Mouse (Mus musculus): Measurements from ENCODE around the gene Tmem164. TPM values are rescaled to one million over a fixed set of nuclear protein-coding genes. Genes with fewer than 3 reads are reported as not detected.

Gene Tmem164
- polyA plus RNA-seq, 1 experiment = 30.2 TPM

DNA sequence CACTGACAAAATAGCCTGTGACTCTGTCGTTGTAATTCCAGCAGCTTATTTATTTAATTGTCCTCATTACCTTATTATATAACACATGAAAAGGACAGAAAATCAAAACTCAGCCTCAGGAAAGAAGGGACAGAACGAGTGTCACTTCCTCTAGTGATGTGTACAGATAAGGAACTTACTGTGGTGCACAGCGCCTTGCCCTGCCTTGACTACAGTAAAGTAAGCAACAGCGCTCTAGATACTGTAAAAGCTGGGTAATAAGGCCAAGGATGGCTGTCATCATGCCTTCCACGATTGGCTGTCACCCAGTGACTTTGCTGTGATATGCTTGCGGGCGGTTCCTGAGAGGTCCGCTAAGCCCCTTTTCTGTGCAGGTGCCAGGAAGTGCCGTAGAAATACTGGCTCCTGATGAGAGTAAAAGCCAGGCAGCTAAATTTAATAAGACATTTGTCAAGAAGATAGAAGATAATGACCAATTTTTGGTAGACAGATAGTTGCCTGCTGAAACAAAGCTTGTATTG is 36.8 kb downstream of the Tmem164 start:
- TF ChIP-seq CTCF (IDR thresholded peaks at IDR 0.05; ENCODE audit: control insufficient read depth, insufficient read depth, low read length) (no peak), POLR2A (IDR thresholded peaks at IDR 0.05; ENCODE audit: borderline replicate concordance, control insufficient read depth, low read depth, low read length) (no peak)
- H3K4me3 ChIP-seq (replicated peaks; ENCODE audit: control insufficient read depth, low read depth, low read length) = no peak overlapping the region
- 64% methylated on average over 9 of the region's 9 CpGs for WGBS
- H3K4me1 ChIP-seq (ENCODE audit: control insufficient read depth, insufficient read depth, low read length) = no peaks in the 10 kb centered on the region; the same call in 1 of the 2 replicates
- no peak overlapping the region for H3K27ac ChIP-seq (ENCODE audit: control insufficient read depth, insufficient read depth, low read depth, low read length, poor library complexity)

- TF ChIP-seq POLR2A (IDR thresholded peaks at IDR 0.05; ENCODE audit: borderline replicate concordance, control insufficient read depth, low read depth, low read length) = no peak
- TF ChIP-seq CTCF (IDR thresholded peaks at IDR 0.05; ENCODE audit: control insufficient read depth, insufficient read depth, low read length) = no peak
- no peak overlapping the region for H3K27ac ChIP-seq (ENCODE audit: control insufficient read depth, insufficient read depth, low read depth, low read length, poor library complexity)
- no peak overlapping the region for H3K4me3 ChIP-seq (replicated peaks; ENCODE audit: control insufficient read depth, low read depth, low read length)
- H3K4me1 ChIP-seq (ENCODE audit: control insufficient read depth, insufficient read depth, low read length) = no peaks in the 10 kb centered on the region; the same call in 1 of the 2 replicates
- WGBS = 59% methylated on average over 4 of the region's 4 CpGs
Measured at GRCm38 (mm10) chrX:142718759-142719158, 37.6 kb downstream of the Tmem164 start.

- H3K27ac ChIP-seq (ENCODE audit: control insufficient read depth, insufficient read depth, low read depth, low read length, poor library complexity) = no peak overlapping the region
- H3K4me3 ChIP-seq (replicated peaks; ENCODE audit: control insufficient read depth, low read depth, low read length) = no peak overlapping the region
- no peaks in the 10 kb centered on the region; the same call in 1 of the 2 replicates for H3K4me1 ChIP-seq (ENCODE audit: control insufficient read depth, insufficient read depth, low read length)
- TF ChIP-seq CTCF (IDR thresholded peaks at IDR 0.05; ENCODE audit: control insufficient read depth, insufficient read depth, low read length) = no peak
- TF ChIP-seq POLR2A (IDR thresholded peaks at IDR 0.05; ENCODE audit: borderline replicate concordance, control insufficient read depth, low read depth, low read length) = no peak
- 85% methylated on average over 3 of the region's 3 CpGs for WGBS
Measured at GRCm38 (mm10) chrX:142721897-142722296, 40.7 kb downstream of the Tmem164 start.

- Histone ChIP-seq H3K4me3 (replicated peaks; ENCODE audit: control insufficient read depth, low read depth, low read length) (no peak overlapping the region), H3K27ac (ENCODE audit: control insufficient read depth, insufficient read depth, low read depth, low read length, poor library complexity) (no peak overlapping the region), H3K4me1 (ENCODE audit: control insufficient read depth, insufficient read depth, low read length) (no peaks in the 10 kb centered on the region; the same call in 1 of the 2 replicates)
- WGBS = 83% methylated on average over 2 of the region's 2 CpGs
- TF ChIP-seq CTCF (IDR thresholded peaks at IDR 0.05; ENCODE audit: control insufficient read depth, insufficient read depth, low read length) (no peak), POLR2A (IDR thresholded peaks at IDR 0.05; ENCODE audit: borderline replicate concordance, control insufficient read depth, low read depth, low read length) (no peak)
Measured at GRCm38 (mm10) chrX:142724203-142724602, 43.0 kb downstream of the Tmem164 start.

DNA sequence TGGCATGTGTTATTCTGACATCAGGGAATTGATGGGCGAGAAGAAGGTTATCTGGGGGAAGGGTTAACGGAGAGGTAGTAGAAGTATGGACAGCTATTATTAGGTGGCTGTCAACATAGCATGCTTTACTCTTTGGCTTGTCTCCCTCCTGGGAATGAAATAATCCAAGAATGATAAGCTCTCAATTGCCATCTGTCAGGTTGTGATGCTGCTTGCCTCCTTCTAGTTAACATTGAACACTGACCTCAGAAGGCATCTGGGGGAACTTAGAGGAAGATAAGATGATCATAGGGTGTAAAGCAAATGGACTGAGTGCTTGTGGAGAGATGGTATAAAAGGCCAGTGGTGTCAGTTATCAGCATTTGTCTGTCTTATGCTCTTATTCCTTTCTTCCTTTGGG is 44.4 kb downstream of the Tmem164 start:
- TF ChIP-seq CTCF (IDR thresholded peaks at IDR 0.05; ENCODE audit: control insufficient read depth, insufficient read depth, low read length) = no peak
- TF ChIP-seq POLR2A (IDR thresholded peaks at IDR 0.05; ENCODE audit: borderline replicate concordance, control insufficient read depth, low read depth, low read length) = no peak
- Histone ChIP-seq H3K4me1 (ENCODE audit: control insufficient read depth, insufficient read depth, low read length) (no peaks in the 10 kb centered on the region; the same call in 1 of the 2 replicates), H3K27ac (ENCODE audit: control insufficient read depth, insufficient read depth, low read depth, low read length, poor library complexity) (no peak overlapping the region), H3K4me3 (replicated peaks; ENCODE audit: control insufficient read depth, low read depth, low read length) (no peak overlapping the region)
- 50% methylated on average over 2 of the region's 2 CpGs for WGBS

- Histone ChIP-seq H3K27ac (ENCODE audit: control insufficient read depth, insufficient read depth, low read depth, low read length, poor library complexity) (no peak overlapping the region), H3K4me3 (replicated peaks; ENCODE audit: control insufficient read depth, low read depth, low read length) (no peak overlapping the region), H3K4me1 (ENCODE audit: control insufficient read depth, insufficient read depth, low read length) (no peaks in the 10 kb centered on the region; the same call in 1 of the 2 replicates)
- TF ChIP-seq CTCF (IDR thresholded peaks at IDR 0.05; ENCODE audit: control insufficient read depth, insufficient read depth, low read length) = no peak
- TF ChIP-seq POLR2A (IDR thresholded peaks at IDR 0.05; ENCODE audit: borderline replicate concordance, control insufficient read depth, low read depth, low read length) = no peak
- 72% methylated on average over 2 of the region's 2 CpGs for WGBS
Measured at GRCm38 (mm10) chrX:142726311-142726710, 45.1 kb downstream of the Tmem164 start.

DNA sequence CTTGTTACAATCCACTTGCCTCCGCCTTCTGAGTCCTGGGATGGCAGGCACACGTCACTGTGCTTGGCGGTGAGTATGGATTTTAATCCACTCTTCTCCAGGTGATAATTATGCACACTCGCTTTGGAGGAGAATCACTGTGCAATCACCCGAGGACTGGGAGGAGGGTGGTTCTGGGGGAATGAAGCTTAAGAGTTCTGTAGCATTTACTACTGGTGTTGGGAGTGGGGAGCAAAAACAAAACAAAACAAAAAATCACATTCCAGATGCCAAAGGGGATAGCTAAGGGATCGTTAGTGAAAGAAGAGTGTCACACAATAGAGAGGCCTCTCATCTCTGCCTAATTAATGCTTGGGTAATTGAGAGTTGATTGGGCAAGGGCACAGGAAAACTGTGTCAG is 46.6 kb downstream of the Tmem164 start:
- Histone ChIP-seq H3K27ac (ENCODE audit: control insufficient read depth, insufficient read depth, low read depth, low read length, poor library complexity) (no peak overlapping the region), H3K4me1 (ENCODE audit: control insufficient read depth, insufficient read depth, low read length) (no peaks in the 10 kb centered on the region), H3K4me3 (replicated peaks; ENCODE audit: control insufficient read depth, low read depth, low read length) (no peak overlapping the region)
- WGBS = 79% methylated on average over 6 of the region's 6 CpGs
- TF ChIP-seq CTCF (IDR thresholded peaks at IDR 0.05; ENCODE audit: control insufficient read depth, insufficient read depth, low read length) (no peak), POLR2A (IDR thresholded peaks at IDR 0.05; ENCODE audit: borderline replicate concordance, control insufficient read depth, low read depth, low read length) (no peak)

GRCm38 (mm10) chrX:142729040-142729439 is 47.8 kb downstream of the Tmem164 start:
- Histone ChIP-seq H3K4me1 (ENCODE audit: control insufficient read depth, insufficient read depth, low read length) (no peaks in the 10 kb centered on the region), H3K4me3 (replicated peaks; ENCODE audit: control insufficient read depth, low read depth, low read length) (no peak overlapping the region), H3K27ac (ENCODE audit: control insufficient read depth, insufficient read depth, low read depth, low read length, poor library complexity) (no peak overlapping the region)
- WGBS = 47% methylated on average over 1 of the region's 1 CpGs
- TF ChIP-seq CTCF (IDR thresholded peaks at IDR 0.05; ENCODE audit: control insufficient read depth, insufficient read depth, low read length) (no peak), POLR2A (IDR thresholded peaks at IDR 0.05; ENCODE audit: borderline replicate concordance, control insufficient read depth, low read depth, low read length) (no peak)

DNA sequence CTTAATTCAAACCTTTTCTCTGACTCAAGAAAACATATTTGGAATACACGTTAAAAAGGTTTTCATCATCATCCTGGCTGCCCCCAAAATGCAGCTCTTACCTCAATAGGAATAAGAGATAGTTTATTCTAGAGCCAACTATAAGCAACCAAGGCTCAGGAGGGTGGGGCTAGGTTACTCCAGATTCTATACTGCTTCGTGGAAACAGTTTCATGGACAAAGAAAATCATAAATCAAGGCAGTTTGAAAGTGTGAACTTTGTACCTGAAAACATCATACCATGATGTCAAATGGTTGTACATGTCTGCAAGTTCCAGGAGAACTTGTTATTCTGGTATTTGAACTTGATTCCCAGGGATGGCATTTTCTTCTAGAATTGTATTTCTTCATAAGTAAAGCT is 48.3 kb downstream of the Tmem164 start:
- TF ChIP-seq CTCF (IDR thresholded peaks at IDR 0.05; ENCODE audit: control insufficient read depth, insufficient read depth, low read length) (no peak), POLR2A (IDR thresholded peaks at IDR 0.05; ENCODE audit: borderline replicate concordance, control insufficient read depth, low read depth, low read length) (no peak)
- Histone ChIP-seq H3K4me1 (ENCODE audit: control insufficient read depth, insufficient read depth, low read length) (no peaks in the 10 kb centered on the region), H3K27ac (ENCODE audit: control insufficient read depth, insufficient read depth, low read depth, low read length, poor library complexity) (no peak overlapping the region), H3K4me3 (replicated peaks; ENCODE audit: control insufficient read depth, low read depth, low read length) (no peak overlapping the region)
- WGBS = 54% methylated on average over 2 of the region's 2 CpGs

All from bone marrow, adult 2 months (tissue).